Mouse (Mus musculus) c-Kit-positive CD71-negative TER-119-negative erythroid progenitor cells, embryonic 14.5 days (primary cell): ENCODE measurements around the gene Gm10024.
"Not testable (repeated sequence)": the region's sequence is repeated elsewhere in the genome, so short reads cannot be mapped to it uniquely, and the experiment has no call there.

ENCODE experiments used
- DNase-seq: peaks from one replicate; pipeline ENCODE4 v3.0.0-alpha.2; 2013; ENCODE audit warnings: low read depth

Gene Gm10024

GRCm38 (mm10) chr10:77735928-77736327, 24.7 kb downstream of the Gm10024 start:
- DNase-seq = no peak

GRCm38 (mm10) chr10:77738929-77739328, 27.7 kb downstream of the Gm10024 start:
- no peak for DNase-seq

GRCm38 (mm10) chr10:77741924-77742688, 30.8 kb downstream of the Gm10024 start, which contains the start of gene Gm18596:
Gene Gm18596 (minus strand): TSS chr10:77742638.
- not testable (repeated sequence) for DNase-seq

DNA sequence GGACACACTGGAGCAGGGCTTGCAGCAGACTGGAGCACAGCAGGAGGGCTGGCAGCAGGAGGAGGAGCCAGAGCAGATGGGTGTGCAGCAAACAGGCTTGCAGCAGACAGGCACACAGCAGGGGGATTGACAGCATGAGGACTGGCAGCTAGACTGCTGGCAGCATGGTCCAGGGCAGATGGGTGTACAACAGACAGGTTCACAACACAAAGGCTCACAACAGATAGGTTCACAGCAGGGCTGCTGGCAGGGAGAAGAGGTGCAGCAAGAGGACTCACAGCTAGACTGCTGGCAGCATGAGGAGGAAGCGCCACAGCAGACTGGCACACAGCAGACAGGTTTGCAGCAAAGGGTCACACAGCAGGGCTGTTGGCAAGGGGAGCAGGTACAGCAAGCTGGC, 39.4 kb downstream of the Gm10024 start:
- not testable (repeated sequence) for DNase-seq

DNA sequence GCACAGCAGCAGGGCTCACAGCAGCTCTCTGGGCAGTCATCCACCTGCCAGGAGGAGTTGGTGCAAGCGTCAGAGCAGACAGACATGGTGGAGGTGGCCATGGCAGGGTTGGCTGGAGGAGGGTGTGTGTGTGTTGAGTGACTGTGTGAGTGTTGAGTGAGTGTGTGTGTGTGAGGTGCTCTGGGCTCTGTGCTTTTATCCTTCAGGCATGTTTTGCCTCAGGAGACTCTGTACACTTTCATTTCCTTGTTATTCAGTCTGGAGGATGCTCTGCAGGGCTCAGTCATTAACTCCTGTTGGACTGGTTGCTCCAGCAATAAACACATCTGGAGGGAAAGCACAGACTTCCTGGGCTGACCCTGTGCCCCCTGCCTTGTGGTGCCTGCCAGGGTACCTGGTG, 40.0 kb downstream of the Gm10024 start, which contains the start of gene Gm9736:
Gm9736 (minus strand) TSS at position 101 of the 400 bp plus-strand sequence.
- not testable (repeated sequence) for DNase-seq

- not testable (repeated sequence) for DNase-seq
These were observed 41.1 kb downstream of the Gm10024 start for GRCm38 (mm10) chr10:77752312-77752711.

GRCm38 (mm10) chr10:77753448-77753847, 42.2 kb downstream of the Gm10024 start:
- no peak for DNase-seq

DNA sequence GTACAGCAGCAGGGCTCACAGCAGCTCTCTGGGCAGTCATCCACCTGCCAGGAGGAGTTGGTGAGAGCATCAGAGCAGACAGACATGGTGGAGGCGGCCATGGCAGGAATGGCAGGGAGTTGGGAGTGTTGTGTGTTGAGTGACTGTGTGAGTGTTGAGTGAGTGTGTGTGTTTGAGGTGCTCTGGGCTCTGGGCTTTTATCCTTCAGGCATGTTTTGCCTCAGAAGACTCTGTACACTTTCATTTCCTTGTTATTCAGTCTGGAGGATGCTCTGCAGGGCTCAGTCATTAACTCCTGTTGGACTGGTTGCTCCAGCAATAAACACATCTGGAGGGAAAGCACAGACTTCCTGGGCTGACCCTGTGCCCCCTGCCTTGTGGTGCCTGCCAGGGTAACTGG, 48.3 kb downstream of the Gm10024 start, which contains the start of gene Gm3233:
Gm3233 (minus strand) TSS at position 101 of the 400 bp plus-strand sequence.
- DNase-seq = not testable (repeated sequence)
